Mouse (Mus musculus): ENCODE measurements around the gene Exoc4. TPM values are rescaled to one million over a fixed set of nuclear protein-coding genes. Genes with fewer than 3 reads are reported as not detected.
A peak's percentile ranks its signal among the peaks of the same experiment; 100 is the strongest.

Gene Exoc4
- 10 to 100 TPM; 78.0 to 87.1 TPM for total RNA-seq (2021)

GRCm38 (mm10) chr6:33248894-33249758, at the start of gene Exoc4:
Gene Exoc4, plus strand, starts transcription at chr6:33249085.
- DNase-seq (ENCODE audit: extremely low spot score in 1 of 2, low spot score in 1 of 2): peak; percentile 71 to 80

DNA sequence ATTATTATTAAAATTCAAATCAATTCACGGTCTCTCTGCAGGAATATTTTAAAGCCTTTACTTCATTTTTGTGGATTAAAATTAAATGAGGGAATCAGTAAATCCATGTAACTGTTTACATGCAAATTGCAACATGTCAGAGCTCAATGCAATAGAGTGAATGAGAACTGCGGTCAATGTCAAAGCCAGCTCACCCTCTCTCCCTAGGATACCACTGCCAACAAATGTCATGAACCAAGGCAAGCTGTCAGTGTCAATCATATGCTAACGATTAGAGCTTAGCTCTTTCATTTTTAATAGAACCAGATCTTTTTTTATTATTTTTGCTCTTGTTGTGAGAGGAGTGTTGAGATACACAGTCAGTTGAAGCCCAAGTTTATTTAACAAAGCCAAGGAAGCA, 30.1 kb upstream of the Exoc4 start:
- no peak for DNase-seq (ENCODE audit: extremely low spot score in 1 of 2, low spot score in 1 of 2)

DNA sequence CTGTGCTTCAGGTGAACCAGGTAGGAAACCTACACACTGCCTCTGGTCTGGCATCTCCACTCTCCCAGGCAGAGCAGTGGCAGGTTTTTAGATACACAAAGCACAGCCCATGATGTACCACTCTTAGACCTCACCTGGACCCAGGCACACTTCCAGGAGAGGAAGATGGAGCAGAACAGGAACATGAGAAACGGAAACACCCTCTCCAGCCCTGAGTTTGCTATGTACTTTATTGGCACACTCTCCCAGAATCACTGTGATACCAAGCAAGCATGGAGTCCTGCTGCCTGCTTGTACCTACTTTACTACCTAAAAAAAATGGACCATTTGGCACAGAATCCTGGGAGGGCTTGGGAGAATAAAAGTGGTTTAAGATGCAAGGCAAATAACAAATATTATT, 22.2 kb upstream of the Exoc4 start:
- DNase-seq (ENCODE audit: extremely low spot score in 1 of 2, low spot score in 1 of 2): no peak

- DNase-seq (ENCODE audit: extremely low spot score in 1 of 2, low spot score in 1 of 2): no peak
These were observed 21.5 kb upstream of the Exoc4 start for GRCm38 (mm10) chr6:33227371-33227770.

- no peak for DNase-seq (ENCODE audit: extremely low spot score in 1 of 2, low spot score in 1 of 2)
These were observed 7.6 kb upstream of the Exoc4 start for GRCm38 (mm10) chr6:33241250-33241649.

- no peak for DNase-seq (ENCODE audit: extremely low spot score in 1 of 2, low spot score in 1 of 2)
These were observed 4.3 kb upstream of the Exoc4 start for GRCm38 (mm10) chr6:33244546-33244945.

- DNase-seq (ENCODE audit: extremely low spot score in 1 of 2, low spot score in 1 of 2): no peak
These were observed 1.7 kb upstream of the Exoc4 start for GRCm38 (mm10) chr6:33247146-33247545.

GRCm38 (mm10) chr6:33247576-33248355, 1.1 kb upstream of the Exoc4 start:
- DNase-seq (ENCODE audit: extremely low spot score in 1 of 2, low spot score in 1 of 2): no peak

DNA sequence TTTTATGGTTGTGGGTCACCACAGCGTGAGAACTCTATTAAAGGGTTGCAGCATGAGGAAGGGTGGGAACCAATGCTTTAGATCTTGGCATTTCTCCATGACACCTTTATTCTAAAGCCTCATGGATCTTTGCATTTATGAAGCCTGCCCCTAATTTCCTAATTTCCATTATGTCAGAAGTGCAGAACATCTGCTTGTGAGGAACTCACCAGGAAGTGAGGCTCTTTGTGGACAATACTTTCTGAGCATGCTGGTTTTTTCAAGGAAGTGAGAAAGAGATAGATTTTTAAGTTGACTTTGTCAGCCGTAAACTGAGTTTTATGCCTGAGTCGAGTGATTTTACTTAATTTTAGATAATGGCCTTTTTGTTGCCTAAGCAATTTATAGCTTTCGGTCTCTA, 7.8 kb downstream of the Exoc4 start:
- no peak for DNase-seq (ENCODE audit: extremely low spot score in 1 of 2, low spot score in 1 of 2)

DNA sequence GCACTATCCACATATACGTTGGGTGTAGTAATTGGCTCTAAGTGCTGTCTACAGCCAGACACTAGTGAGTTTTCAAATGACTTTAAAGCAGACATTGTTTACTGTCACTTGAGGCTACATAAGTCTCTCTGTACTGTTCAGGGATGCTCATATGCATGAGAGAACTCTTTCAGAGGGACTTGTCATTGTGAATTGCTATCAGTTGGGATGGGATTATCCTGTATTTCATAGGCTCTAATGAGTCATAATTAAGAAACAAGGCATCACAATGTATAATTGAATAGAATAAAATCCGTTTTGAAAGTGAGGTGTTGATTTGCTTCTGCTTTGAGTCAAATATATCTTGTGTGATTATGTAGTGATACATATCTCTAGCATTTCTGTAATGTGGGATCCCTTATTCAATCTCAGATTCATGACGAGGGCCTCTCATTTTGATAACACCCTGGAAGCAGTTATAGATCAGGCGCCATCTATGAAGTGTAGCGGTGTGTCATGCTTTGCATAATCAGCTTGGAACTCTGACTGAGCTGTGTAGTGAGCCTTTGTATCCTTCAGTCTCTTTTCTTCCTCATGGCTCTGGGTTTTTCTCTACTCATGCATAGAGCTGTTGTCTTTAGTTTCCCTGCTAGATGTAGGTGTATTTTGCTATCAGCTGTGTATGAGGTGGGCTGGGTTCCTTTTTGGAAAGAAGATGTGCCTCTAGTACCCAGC, 8.3 kb downstream of the Exoc4 start:
- no peak for DNase-seq (ENCODE audit: extremely low spot score in 1 of 2, low spot score in 1 of 2)

DNA sequence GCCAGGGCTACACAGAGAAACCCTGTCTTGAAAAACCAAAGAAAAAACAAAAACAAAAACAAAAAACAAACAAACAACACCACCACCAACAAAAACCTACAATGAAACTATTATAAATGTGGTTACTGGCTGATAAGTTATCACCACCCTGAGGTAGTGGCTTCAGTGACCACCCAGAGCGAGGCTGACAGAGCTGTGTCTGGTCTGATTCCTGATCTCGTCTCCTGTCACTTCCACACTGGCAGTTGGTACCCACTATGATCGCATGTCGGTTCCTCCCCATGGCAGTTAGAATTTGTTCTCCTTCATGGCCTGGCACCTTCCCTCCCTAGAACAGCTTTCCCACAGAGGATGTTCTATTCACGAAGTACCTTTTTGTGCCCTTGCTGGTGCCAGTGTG, 11.0 kb downstream of the Exoc4 start:
- no peak for DNase-seq (ENCODE audit: extremely low spot score in 1 of 2, low spot score in 1 of 2)

GRCm38 (mm10) chr6:33261606-33262005, 12.7 kb downstream of the Exoc4 start:
- no peak for DNase-seq (ENCODE audit: extremely low spot score in 1 of 2, low spot score in 1 of 2)

DNA sequence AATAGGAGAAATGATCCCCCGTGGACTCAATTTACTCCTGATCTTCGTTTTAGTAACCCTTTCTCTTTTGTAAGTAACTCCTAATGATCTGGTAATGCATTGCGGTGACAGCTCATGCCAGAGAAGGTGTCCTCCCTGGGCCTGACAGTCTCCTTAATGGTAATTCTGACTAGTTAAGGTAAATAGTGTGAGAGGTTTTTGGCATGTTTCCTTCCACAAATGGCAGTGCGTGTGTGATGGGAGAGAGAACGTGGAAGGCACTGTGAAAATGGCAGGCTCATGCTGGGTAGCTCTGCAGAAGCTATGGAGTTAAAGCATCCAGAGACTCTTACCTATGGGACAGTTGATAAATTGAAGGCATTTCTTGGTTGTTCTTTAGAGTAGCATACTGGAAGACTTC, 15.1 kb downstream of the Exoc4 start:
- DNase-seq (ENCODE audit: extremely low spot score in 1 of 2, low spot score in 1 of 2): no peak

- DNase-seq (ENCODE audit: extremely low spot score in 1 of 2, low spot score in 1 of 2): no peak
These were observed 15.5 kb downstream of the Exoc4 start for GRCm38 (mm10) chr6:33264388-33264787.

GRCm38 (mm10) chr6:33267571-33267970, 18.7 kb downstream of the Exoc4 start:
- no peak for DNase-seq (ENCODE audit: extremely low spot score in 1 of 2, low spot score in 1 of 2)

GRCm38 (mm10) chr6:33283523-33283922, 34.6 kb downstream of the Exoc4 start:
- no peak for DNase-seq (ENCODE audit: extremely low spot score in 1 of 2, low spot score in 1 of 2)

DNA sequence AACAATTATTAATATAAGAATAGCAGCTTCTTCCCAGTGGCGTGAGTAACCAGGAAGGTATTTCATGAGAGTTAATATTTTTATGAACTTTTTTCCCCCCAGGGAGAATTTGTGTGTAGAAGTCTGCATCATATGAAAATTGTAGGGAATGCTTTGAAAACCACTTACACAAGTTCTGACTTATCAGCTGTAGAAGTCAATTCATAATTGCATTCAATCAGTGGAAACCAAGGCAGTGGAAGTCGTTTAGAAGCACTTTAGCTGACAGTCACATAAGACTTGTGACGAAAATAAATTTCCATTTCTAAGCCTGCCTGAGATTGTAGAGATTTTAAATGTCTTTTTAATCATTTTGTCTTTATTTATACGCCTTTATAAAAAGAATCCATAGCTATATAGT, 35.1 kb downstream of the Exoc4 start:
- DNase-seq (ENCODE audit: extremely low spot score in 1 of 2, low spot score in 1 of 2): no peak

DNA sequence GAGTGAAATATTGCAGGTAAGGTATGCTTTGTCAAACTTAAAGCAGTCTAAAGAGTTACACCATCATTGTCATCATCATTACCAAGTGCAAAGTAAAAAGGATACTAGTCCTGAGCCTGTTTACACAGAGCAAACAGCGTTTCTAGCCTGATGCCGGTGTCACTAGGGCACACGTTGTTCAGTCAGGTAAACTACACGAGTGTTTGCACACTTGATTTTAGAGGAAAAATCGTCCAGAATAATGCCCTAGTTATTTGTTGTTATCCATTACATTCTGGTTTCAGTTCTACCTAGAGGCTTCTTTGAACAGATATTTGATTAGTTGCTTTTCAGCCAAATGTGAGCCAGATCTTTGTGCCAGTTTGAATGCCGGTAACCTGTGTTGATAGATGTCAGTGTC, 37.5 kb downstream of the Exoc4 start:
- DNase-seq (ENCODE audit: extremely low spot score in 1 of 2, low spot score in 1 of 2): no peak

DNA sequence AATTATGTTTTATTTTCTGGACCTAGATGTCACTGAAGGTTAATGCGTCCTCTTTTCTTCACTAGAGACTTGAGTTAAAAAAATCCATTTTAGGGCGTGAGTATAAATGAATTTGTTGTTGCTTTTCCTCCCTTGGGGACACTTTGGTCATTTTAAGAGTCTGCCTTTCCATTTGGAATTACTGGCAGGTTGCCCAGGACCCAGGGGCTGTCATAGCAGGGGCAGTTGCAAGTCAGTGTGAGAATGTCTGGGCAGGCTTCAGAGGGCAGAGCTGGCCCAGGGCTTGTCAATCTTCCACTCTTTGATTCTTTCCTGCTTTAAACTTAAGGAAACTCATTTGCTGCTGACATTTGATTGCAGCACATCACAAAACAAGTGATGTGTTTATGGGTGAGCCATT, 45.7 kb downstream of the Exoc4 start:
- DNase-seq (ENCODE audit: extremely low spot score in 1 of 2, low spot score in 1 of 2): no peak

- no peak for DNase-seq (ENCODE audit: extremely low spot score in 1 of 2, low spot score in 1 of 2)
These were observed 48.7 kb downstream of the Exoc4 start for GRCm38 (mm10) chr6:33297566-33297965.

DNA sequence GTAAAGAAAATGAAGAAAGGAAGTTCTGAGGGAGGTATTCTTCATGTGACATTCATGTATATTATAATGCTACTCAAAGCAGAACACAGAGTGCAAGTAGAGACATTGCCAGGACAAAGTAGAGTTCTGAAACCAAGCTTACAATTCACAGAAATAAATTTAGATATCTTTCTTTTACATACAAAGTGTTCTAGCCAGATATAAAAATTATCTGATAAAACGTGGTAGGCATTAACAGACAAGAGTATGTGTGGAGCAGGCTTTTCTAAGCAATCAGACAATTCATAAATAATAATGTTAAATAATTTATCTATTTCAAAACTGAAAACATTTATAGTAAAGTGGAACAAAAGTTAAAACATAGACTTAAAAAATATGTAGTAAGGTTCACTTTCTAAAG, 49.9 kb downstream of the Exoc4 start:
- DNase-seq (ENCODE audit: extremely low spot score in 1 of 2, low spot score in 1 of 2): no peak
